Mouse (Mus musculus): Measurements from ENCODE around the gene Cfap100. TPM values are rescaled to one million over a fixed set of nuclear protein-coding genes. Genes with fewer than 3 reads are reported as not detected.

Cfap100 gene
- total and polyA plus RNA-seq, 2 experiments from 2014 or later: 3.4 to 4.9 TPM

- H3K27me3 ChIP-seq (ENCODE audit: insufficient read depth, low read length): no peaks in the 10 kb centered on the region
- no peak for ATAC-seq
- no peaks in the 10 kb centered on the region for H3K9me3 ChIP-seq (ENCODE audit: low read length)
- H3K27ac ChIP-seq (ENCODE audit: low read depth, low read length): no peak overlapping the region
- H3K4me1 ChIP-seq (ENCODE audit: insufficient read depth): no peaks in the 10 kb centered on the region
- WGBS: 63% methylated on average over 5 of the region's 5 CpGs
- H3K9ac ChIP-seq: no peak overlapping the region
- no peak overlapping the region for H3K4me3 ChIP-seq (ENCODE audit: low read depth, low read length)
- DNase-seq: no peak
- no peaks in the 10 kb centered on the region for H3K36me3 ChIP-seq (ENCODE audit: insufficient read depth)
- no peak overlapping the region for H3K4me2 ChIP-seq (ENCODE audit: low read depth)
- no peak for TF ChIP-seq CTCF (IDR thresholded peaks at IDR 0.05; ENCODE audit: low read depth)
Observed at GRCm38 (mm10) chr6:90358142-90358541, 70.5 kb downstream of the Cfap100 start.

Other genes starting within 250 kb of the Cfap100 start
- gene V1ra8, start 226.0 kb downstream of the Cfap100 start, total RNA-seq (2014; rRNA removed): not detected in 2 replicates
- gene V1ra8, start 226.0 kb downstream of the Cfap100 start, polyA plus RNA-seq (2015; fragmentation: Nextera tagmentation; extraction: Ambion mirVana): not detected in 2 replicates
- gene Vmn1r53, start 204.4 kb downstream of the Cfap100 start, total RNA-seq (2014; rRNA removed): not detected in 2 replicates
- not detected in 2 replicates for gene Vmn1r53, start 204.4 kb downstream of the Cfap100 start, polyA plus RNA-seq (2015; fragmentation: Nextera tagmentation; extraction: Ambion mirVana)
- not detected in 2 replicates for gene Vmn1r54, start 182.5 kb downstream of the Cfap100 start, total RNA-seq (2014; rRNA removed)
- not detected in 2 replicates for gene Vmn1r54, start 182.5 kb downstream of the Cfap100 start, polyA plus RNA-seq (2015; fragmentation: Nextera tagmentation; extraction: Ambion mirVana)
- not detected in 2 replicates for gene BC048671, start 127.6 kb downstream of the Cfap100 start, total RNA-seq (2014; rRNA removed)
- not detected in 2 replicates for gene BC048671, start 127.6 kb downstream of the Cfap100 start, polyA plus RNA-seq (2015; fragmentation: Nextera tagmentation; extraction: Ambion mirVana)
- gene Chst13, start 103.6 kb downstream of the Cfap100 start, total RNA-seq (2014; rRNA removed): not detected in 2 replicates
- gene Chst13, start 103.6 kb downstream of the Cfap100 start, polyA plus RNA-seq (2015; fragmentation: Nextera tagmentation; extraction: Ambion mirVana): not detected in 2 replicates
- gene Uroc1, start 95.5 kb downstream of the Cfap100 start, total RNA-seq (2014; rRNA removed): not detected in 2 replicates
- gene Uroc1, start 95.5 kb downstream of the Cfap100 start, polyA plus RNA-seq (2015; fragmentation: Nextera tagmentation; extraction: Ambion mirVana): not detected in 2 replicates
- gene Zxdc, start 59.3 kb downstream of the Cfap100 start, total RNA-seq (2014; rRNA removed): 29.0 and 33.6 TPM in 2 replicates
- gene Zxdc, start 59.3 kb downstream of the Cfap100 start, polyA plus RNA-seq (2015; fragmentation: Nextera tagmentation; extraction: Ambion mirVana): 6.0 and 7.7 TPM in 2 replicates
- gene Klf15, start 33.8 kb upstream of the Cfap100 start, total RNA-seq (2014; rRNA removed): 16.6 and 24.6 TPM in 2 replicates
- gene Klf15, start 33.8 kb upstream of the Cfap100 start, polyA plus RNA-seq (2015; fragmentation: Nextera tagmentation; extraction: Ambion mirVana): 16.2 and 17.5 TPM in 2 replicates
- gene Aldh1l1, start 57.6 kb upstream of the Cfap100 start, total RNA-seq (2014; rRNA removed): 70.2 and 71.3 TPM in 2 replicates
- gene Aldh1l1, start 57.6 kb upstream of the Cfap100 start, polyA plus RNA-seq (2015; fragmentation: Nextera tagmentation; extraction: Ambion mirVana): 54.2 and 67.8 TPM in 2 replicates
- gene Slc41a3, start 175.9 kb upstream of the Cfap100 start, total RNA-seq (2014; rRNA removed): 4.7 and 7.9 TPM in 2 replicates
- 5.1 and 9.4 TPM in 2 replicates for gene Slc41a3, start 175.9 kb upstream of the Cfap100 start, polyA plus RNA-seq (2015; fragmentation: Nextera tagmentation; extraction: Ambion mirVana)

Measured in forebrain, postnatal 0 days (tissue).